Mouse (Mus musculus) T-helper 2 cell (primary cell): Measurements from ENCODE around the gene Filip1.

Source experiments
- in situ Hi-C: fragments of 300-600 bp; cut with MboI, MseI; formaldehyde crosslinking; loops from one replicate; pipeline ENCODE4 v1.15.1; 2025; ENCODE audit warnings: high pct_unique_total_duplicates

Gene Filip1

GRCm38 (mm10) chr9:79912971-79913370 is 99.7 kb downstream of the Filip1 start:
- in situ Hi-C loops = no loop called here

DNA sequence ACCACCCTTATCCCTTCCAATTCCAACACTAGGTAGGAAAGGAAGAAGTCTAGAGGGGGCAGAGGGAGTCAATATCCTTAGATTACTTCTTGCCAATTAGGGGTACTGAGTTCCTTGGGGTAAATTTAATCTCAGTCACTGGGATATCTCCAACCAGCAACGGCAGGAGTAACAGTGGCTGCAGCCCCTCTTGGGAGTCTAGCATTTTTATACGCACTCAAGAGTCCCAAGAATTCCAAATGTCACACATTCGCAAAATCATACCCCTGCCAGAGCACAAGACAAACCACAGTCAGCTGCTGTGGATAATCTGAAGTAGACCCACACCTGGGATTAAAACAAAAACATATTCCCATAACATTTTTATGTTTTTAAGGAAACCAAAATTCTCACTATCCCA is 102.5 kb downstream of the Filip1 start:
- in situ Hi-C loops = no loop called here

GRCm38 (mm10) chr9:79898815-79899214 is 113.8 kb downstream of the Filip1 start:
- in situ Hi-C loops = no loop called here

DNA sequence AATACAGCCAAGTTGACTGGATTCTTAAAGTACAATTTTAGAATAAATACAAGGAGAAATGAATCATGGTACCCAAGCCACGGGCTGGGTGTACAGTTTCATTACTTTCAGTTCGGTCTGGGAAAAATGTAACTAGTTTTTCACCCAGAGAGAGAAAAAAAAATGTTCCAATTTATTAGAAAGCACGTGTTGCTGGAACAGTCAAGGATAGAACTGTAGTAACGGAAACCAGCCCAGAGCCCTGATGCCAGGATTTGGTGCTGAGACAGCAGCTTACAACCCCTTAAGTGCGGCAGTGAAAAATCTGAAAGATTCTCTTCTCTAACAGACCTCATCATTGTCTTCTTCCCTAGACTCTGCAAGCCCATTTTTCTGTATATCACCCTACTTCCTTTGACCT is 118.0 kb downstream of the Filip1 start:
- in situ Hi-C loops = no loop called here

GRCm38 (mm10) chr9:79893841-79894612 is 118.6 kb downstream of the Filip1 start:
- in situ Hi-C loops = no loop called here

- in situ Hi-C loops = no loop called here
Observed at GRCm38 (mm10) chr9:79892183-79892582, 120.5 kb downstream of the Filip1 start.

GRCm38 (mm10) chr9:79890488-79890887 is 122.2 kb downstream of the Filip1 start:
- in situ Hi-C loops = no loop called here

GRCm38 (mm10) chr9:79889132-79889531 is 123.5 kb downstream of the Filip1 start:
- in situ Hi-C loops = no loop called here

- in situ Hi-C loops = no loop called here
Observed at GRCm38 (mm10) chr9:79885244-79886210, 127.1 kb downstream of the Filip1 start.

DNA sequence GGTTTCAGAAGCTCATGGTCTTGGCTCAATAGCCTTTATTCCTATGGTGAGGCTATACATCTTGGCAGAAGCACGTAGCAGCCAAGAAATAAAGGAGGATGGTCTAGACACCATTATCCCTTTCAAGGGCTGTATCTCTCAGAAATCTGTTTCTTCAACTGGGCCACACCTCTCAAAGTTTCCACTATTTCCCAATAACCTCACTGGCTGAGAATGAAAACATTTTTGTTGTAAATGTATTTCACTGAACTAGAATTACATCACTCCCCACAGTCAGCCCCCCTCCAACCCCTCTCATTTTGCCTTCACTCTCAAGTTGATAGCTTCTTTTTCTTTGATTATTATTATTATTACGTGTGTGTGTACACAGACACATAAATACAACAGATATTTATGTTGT is 129.5 kb downstream of the Filip1 start:
- in situ Hi-C loops = no loop called here

DNA sequence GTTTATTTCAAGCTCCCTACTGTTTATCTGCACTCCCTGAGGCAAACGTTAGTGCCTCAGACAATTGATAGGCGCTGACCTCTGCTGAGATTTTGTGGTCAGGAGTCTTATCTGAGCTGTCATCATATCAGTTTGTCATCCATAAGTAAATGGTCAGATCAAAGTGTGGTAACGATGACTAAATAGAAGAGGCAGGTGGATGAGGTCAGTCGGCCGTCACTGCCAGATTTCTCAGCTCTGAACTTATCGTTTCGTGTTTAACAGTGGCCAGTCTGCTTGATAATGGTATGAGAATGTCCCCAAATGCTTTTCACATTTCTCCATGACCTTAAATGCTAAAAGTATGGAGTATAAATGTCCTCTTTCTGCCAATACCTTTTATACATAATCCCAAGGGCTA is 132.6 kb downstream of the Filip1 start:
- in situ Hi-C loops = no loop called here

DNA sequence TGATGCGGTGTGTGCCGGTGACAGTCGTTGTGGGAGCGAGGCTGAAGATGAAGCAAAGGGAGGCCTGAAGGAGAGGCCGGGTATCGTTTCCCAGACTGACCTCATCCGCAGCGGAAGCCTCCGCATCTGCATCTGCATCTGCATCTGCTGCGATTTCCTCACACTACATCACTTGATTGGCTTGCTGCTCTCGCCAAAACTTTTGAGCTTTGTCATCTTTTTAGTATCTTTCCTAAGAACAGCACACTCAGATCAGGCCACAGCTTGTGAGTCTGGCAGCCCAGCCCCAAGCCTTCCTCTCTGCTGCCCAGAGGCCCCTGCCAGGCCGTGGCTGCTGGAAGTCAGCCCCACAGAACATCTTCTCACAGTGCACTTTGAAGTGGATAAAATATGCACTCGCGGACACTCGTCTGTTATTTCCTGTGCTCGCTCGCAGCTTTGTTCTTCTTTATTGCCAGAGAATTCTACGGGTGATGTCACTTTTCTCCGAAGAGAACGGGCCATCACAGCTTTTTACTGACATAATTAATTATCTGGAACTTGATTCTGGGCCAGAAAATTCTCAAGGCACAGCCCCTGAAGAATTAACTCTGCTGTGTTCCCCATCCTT is 137.0 kb downstream of the Filip1 start:
- in situ Hi-C loops = no loop called here

- in situ Hi-C loops = no loop called here
Observed at GRCm38 (mm10) chr9:79872598-79872997, 140.1 kb downstream of the Filip1 start.

DNA sequence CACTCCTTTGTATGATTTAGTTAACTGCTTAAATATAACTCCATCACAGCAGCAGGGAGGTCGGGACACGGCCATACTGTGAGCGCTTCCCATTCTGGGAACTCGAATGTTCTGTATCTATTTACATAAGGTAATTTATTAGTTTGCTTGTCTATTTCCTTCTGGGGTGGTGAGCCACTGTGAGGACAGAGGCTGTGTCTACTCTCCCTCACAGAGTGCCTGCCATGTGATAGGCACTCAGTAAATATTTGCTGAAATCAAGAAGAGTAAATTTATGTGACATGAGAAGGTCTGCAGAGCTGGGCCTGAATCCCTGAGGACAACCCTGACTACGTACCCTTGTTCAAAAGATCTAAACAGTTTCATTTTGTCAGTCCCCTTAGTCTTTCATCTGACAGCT is 143.1 kb downstream of the Filip1 start:
- in situ Hi-C loops = no loop called here

DNA sequence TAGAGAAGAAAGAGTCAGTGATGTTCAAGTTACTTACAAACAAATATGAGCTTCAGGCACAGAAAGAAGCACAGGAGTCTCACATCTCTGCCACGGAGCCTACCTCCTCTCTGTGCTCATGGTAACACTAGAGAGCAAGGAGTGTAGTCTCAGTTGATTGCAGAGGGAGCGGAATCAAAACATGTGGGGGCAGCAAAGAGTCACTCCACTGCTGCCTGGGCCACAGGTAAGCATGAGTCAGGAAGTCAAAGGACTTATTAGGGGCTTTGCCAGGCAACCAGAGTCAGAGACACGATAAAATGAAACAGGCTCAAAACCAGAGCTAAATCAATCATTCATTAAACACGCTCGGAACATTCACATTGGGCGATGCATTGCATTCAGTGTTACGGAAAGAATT is 146.7 kb downstream of the Filip1 start:
- in situ Hi-C loops = no loop called here

DNA sequence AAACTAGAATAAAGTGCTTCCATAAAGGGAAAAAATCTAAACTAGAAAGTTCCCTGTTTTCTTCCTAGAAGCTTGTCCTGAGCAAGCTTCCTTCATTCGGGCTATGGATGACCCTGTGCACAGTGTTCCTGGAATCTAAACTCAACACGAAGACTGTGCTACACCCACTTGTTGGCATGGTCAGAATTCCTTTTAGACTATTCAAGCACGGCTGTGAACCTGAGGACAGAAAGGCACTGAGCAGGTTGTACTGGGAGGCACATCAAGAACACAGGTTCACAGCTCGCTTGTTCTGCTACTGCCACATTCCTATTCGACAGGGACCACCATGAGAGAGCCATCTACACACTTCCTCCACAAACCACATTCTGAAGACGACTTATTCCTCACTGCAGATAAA is 150.1 kb downstream of the Filip1 start:
- in situ Hi-C loops = no loop called here

DNA sequence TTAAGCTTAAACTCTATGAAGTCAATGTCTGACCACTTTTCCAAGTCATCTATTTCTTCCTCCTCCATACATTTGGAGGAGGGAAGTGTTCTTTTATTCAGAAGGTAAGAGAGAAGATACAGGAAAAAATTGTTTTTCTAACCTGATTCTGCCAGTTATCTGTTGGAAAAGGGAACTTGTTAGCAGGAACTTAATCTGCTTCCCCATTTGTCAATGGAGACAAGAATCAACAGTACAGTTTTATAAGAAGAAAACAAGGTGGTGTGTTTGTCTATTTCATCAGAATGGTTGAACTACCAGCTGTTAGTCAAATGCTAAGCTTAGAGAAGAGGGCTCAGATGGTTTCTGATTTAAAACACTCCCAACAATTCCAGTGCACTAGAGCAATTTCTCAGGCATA is 165.6 kb downstream of the Filip1 start:
- in situ Hi-C loops = no loop called here

- in situ Hi-C loops = no loop called here
Observed at GRCm38 (mm10) chr9:79842615-79843014, 170.0 kb downstream of the Filip1 start.

GRCm38 (mm10) chr9:79842028-79842427 is 170.6 kb downstream of the Filip1 start:
- in situ Hi-C loops = no loop called here

DNA sequence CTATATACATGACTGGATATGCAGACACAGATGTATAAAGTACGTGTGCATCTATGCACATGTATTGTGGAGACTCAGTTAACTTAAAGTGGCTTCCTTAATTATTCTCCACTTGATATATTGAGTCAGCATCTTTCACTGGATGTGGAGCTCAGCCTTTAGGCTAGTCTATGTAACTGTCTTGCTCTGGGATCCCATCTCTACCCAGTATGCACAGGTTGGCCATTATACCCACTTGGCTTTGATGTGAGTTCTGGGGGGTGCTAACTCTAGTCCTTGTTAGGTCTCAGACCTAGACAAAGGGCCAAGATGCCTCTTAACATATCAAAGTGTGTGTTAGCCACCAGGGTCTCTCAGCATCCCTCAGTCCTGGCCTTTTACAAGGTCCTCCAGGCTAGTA is 181.4 kb downstream of the Filip1 start:
- in situ Hi-C loops = no loop called here

DNA sequence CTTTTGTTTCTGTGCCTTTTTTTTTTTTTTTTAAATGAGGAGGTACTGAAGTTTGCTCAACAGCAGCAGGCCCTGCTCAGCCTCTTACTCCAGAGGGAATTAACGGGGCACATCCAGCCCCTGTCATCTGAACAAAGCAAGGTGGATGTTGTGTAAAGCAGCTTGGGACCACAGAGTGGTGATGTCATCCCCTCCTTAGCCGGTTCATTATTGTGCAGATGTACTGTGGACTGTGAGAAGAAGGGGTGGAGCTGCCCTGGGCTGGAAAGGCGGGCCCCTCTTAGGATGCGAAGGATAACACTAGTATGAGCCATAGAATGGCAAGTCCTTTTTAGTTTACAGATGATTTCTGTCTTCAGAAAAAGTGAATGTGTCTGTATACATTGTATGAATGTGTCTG is 181.8 kb downstream of the Filip1 start:
- in situ Hi-C loops = no loop called here
